Mouse (Mus musculus) ES-Bruce4 (cell line): ENCODE results near the gene Dnajc11.

Experiments used
- CTCF ChIP-seq: IDR thresholded peaks from one replicate; pipeline ENCODE4 v1.8.1; 2011; ENCODE audit warnings: low read depth, low read length
- POLR2A ChIP-seq: IDR thresholded peaks from one replicate; pipeline ENCODE4 v1.8.1; 2011; ENCODE audit warnings: low read length; ENCODE audit not compliant: insufficient read depth

DNA sequence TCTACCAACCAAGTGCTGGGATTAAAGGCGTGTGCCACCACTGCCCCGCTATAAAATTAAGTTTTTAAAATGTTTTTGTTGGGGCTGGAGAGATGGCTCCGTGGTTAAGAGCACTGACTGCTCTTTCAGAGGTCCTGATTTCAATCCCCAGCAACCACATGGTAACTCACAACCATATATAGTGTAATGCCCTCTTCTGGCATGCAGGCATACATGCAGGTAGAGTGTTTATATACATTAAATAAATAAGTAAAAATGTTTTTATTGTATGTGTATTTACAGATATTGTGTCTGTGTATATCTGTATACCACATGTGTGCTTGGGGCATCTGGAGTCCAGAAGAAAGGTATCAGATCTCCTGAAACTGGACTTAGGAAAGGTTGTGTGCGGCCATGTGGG is 67.8 kb downstream of the Dnajc11 start:
- no peak for TF ChIP-seq CTCF
- TF ChIP-seq POLR2A, result no peak
